Mouse (Mus musculus) ovary, postnatal 36 days (tissue): ENCODE data around the gene Tmem104.

Experiments
- DNase-seq: peaks from one replicate; pipeline ENCODE4 v3.0.0; 2022; ENCODE audit warnings: low spot score, mixed read lengths

Tmem104 gene

GRCm38 (mm10) chr11:115231168-115231915 lies 44.1 kb downstream of the Tmem104 start:
- no peak for DNase-seq

DNA sequence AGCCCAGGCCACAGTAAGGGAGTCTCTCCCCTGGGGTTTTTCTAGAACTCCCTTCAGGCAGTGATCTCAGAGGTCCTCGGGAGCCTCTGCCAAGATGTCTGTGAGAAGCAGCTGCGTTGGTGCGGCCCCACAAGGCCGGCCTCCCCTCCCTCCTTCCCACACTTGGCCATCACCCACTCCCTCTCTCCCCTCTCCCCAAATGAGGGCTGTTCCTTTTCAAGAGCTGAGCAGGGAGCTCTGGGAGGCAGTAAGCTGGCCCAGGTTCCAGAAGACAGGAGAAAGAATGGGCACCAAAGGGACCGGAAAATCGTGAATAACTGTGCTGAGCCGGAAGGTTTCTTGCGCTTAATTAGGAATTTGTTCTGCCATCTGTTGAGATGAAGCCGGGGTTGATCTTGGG lies 44.6 kb downstream of the Tmem104 start:
- no peak for DNase-seq

- DNase-seq: no peak
These were observed 45.6 kb downstream of the Tmem104 start for GRCm38 (mm10) chr11:115232889-115233288.

DNA sequence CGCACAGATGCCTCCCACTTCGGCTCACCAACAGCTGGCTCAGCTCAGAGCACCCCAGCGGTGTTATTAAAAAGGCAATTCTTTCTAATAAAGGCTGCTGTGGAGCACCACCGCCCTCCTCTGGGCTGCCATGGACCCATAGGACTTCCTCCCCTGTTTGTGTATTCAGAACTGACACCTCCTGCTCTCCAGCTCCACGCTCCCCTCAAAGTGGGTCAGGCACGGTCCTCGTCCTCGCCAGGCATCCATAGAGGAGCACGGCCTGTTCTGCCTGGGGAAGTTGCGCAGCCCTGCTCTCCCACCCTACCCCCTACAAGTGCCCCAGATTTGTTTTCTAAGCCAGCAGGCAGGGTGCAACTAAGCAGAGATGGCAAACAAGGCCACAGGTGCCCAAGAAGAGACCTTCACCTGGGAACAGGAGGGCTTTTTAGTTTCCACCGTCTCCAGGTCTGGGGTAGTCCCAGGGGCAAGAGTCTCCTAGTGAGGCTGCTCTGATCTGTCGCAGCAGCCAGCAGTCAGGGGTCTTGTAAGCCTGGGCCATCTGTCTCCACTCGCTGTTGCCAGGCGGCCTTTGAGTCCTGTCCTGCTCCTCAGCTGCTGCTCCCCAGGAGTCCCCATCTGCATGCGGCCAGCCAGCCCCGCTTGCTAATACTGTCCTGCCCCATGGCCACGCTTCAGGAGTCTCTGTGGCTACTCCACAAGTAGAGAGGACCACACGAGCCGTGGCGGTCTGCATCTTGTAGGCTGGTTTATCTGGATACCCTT lies 46.4 kb downstream of the Tmem104 start:
- no peak for DNase-seq

- DNase-seq: peak; percentile 64
These were observed 47.2 kb downstream of the Tmem104 start for GRCm38 (mm10) chr11:115234320-115235044.

DNA sequence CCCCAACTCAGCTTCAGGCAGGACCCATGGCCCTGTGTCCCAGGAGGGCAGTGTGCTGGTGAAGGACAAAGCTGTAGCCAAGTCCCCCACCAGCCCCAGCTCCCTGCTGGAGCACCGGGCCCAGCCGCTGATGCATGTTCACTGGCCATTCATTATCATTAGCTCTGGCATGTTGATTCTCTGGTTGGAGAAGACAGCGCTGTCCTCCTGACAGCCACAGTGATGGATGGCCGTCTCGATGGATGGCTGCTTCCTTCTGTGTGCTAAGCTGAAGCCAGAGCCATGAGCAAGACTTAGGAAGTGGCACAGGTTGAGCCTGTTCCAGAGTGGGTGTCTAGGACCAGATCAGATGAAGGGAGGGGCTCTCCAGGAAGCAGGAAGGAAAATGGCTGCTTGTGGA lies 49.3 kb downstream of the Tmem104 start:
- DNase-seq: no peak

DNA sequence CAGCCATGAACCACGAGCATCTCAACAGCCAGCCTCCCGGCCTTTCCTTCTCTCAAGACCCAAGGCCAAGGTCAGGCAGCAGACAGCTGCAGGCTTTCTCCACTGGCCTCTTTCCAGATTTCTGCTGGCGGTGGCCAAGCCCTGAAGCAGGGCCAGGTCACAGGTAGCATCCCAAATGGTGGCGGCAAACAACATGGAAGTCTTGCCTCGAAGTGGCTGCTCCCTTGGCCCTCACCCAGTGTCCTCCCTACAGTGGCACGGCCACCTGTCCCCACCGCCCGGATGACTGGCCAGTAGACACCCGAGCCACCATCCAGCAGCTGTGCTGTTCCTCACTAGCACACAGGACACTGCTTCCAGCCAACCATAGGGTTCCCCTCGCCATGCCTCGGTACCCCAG lies 54.1 kb downstream of the Tmem104 start:
- peak; percentile 32 for DNase-seq

- DNase-seq: no peak
These were observed 55.5 kb downstream of the Tmem104 start for GRCm38 (mm10) chr11:115242746-115243145.

GRCm38 (mm10) chr11:115243783-115244182 lies 56.5 kb downstream of the Tmem104 start:
- DNase-seq: no peak

DNA sequence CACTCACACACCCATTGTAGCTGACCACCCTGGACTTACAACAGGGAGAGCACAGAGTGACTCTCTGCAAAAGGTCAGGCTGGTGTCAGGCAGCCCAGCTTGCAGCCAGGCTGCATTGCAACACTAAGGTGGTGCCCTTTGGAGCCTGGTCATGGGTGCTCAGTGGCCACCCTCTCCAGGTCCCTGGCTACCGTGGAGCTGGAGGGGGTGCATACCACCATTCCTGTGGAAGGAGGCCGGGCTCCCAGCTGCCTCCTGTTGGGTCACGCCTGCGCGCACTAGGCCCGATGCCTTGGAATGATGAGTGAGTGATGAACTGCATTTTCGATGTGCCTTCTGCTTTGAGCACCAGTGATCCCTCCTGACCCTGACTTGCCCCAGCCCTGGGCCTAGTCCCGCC lies 57.6 kb downstream of the Tmem104 start:
- no peak for DNase-seq

- no peak for DNase-seq
These were observed 59.1 kb downstream of the Tmem104 start for GRCm38 (mm10) chr11:115246386-115246785.

- DNase-seq: no peak
These were observed 60.0 kb downstream of the Tmem104 start for GRCm38 (mm10) chr11:115247240-115247639.

DNA sequence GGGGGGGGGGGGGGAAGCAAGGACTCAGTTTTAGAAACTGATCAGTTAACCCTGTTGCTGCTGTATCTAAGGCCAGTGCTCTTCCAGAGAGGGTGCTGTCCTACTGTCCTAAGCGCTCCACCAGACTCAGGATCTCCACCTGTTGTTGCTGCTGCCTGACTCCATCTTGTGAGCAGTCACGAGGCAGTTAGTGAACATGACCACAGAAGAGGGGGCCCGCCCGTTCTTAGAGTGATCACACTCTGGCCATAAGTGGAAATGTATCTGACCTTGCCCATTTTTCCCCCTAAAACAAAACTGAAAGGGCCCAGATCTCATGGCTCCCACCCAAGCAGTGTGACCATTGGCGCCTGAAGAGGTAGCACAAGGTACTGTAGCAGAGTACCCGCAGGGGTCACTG lies 60.7 kb downstream of the Tmem104 start:
- DNase-seq: no peak

DNA sequence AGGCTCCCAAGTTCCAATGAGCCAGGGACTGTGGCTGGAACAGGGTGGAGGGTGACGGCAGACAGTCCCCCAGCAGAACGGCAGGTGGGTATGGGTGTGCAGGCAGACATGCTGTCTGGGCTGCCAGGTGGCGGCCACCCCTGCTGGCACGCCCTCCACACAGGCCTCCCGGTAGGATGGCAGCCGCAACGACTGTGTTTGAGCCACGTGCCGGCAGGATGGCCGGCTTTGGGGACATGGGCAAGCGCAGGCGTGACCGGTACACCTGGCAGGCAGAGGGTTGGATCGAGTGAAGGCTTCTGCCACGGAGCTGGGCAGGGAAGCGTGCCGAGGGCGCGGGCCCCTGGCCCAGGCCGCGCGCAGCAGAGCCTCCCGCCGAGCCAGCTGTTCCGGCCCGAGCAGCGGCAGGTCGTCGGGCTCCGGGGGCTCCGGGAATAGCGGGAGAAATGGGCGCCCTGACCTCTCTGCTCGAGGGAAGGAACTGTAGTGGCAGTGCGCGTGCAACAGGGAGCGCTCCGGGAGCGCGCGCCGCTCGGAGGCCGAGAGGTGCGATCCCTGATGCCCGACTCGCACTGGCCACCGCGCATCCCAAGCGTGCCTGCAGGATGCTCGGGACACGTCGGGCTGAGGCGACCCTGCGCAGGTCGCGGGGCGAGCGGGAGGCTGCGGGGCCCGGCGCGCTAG lies 62.6 kb downstream of the Tmem104 start:
- DNase-seq: peak; percentile 46

DNA sequence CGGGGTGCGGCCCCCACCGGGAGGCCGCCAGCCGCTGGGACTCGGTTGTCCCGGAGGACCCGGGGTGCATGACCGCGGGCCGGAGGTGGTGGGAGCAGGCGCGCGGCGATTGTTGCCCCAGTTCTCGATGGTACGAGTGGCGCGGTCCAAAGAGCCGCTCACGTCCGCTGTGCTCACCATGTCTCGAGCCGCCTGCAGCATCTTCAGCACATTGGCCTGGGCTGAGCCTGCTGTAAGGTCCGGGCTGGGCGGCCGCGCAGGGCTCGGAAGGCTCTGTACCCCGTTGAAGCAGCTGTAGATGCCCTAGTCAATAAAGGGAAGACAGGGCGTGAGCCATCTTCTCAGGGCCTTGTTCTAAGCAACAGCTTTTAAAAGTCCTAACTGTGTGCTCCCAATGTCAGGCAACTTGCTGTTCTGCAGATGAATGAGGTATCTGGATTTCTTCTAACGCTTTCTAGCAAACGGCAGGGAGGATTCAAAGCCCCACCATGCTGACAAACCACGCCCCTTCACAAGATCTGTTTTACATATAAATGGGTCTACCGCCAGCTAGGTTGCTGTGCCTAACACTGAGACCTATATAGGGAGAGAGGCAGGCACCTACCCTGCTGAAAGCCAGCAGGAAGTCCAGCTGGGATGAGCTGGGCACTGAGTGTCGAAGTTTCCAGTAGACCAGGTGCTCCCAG lies 63.3 kb downstream of the Tmem104 start:
- DNase-seq: no peak

DNA sequence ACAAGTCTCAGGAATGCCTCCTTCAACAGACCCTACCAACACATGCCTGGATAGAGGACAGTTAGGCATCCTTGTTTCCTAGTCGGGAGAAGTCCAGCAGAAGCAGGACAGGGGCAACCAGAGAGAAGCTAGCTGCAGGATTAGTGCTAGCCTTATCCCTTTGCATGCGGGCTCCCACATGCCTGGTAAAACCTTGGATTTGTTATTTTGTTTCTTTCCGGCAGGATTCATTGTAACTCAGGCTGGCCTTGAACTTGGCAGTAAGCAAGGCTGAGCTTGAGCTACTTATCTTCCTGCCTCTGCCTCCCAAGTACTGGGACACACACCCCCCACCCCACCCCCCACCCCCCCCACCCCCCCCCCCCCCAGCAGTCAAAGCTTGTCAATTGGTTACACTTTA lies 64.0 kb downstream of the Tmem104 start:
- no peak for DNase-seq

- no peak for DNase-seq
These were observed 70.7 kb downstream of the Tmem104 start for GRCm38 (mm10) chr11:115257775-115258510.

DNA sequence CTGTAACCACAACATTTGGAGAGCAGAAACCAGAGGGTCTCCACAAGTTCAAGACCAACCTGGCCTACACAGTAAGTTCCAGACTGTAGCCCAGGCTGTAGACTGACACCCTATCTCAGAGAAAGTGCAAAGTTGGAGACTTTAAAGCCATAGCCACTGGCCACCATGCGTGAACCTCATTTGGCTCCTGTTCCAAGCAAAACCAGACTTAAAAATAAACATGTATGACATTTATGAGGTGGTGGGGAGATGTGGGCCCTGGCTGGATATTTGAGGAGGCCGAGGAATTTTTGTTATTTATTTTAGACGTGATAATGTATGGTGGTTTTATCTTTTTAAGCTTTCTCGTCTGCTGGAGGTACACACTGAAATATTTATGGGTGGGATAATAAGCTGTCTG lies 71.8 kb downstream of the Tmem104 start:
- no peak for DNase-seq

GRCm38 (mm10) chr11:115262954-115263353 lies 75.7 kb downstream of the Tmem104 start:
- DNase-seq: no peak

DNA sequence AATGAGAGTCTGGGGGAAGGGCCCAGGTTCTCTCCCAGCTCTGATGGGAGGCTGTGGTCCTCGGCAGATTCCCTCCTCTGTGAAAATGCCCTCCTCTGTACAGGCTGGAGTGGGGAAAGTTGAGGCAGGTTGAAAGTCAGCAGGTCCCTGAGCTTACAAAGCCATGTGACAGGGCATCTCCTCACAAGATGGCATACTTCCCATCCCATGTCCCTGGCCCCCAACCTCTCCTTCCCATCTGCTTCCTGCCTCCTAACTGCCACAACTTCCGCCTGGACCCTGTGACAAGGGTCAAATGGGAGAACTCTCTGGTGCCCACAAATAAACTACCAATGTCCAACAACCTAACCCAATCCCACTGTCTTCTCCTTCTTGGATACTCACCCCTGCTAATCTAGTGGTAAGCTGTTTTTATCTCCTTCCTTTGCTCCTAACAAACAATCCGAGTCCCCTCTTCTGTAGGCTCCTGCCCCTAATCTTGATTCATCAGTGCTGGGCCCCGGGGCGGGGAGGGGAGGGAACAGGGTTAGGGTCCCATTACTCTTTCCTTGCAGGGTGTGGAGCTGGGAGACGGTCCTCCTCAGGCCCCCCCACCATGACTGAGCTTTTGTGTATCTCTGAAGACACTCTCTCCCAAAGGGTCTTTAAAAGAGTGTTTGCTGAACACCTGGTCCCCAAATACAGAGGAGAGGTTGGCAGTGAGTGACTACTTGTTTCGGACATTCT lies 77.0 kb downstream of the Tmem104 start:
- no peak for DNase-seq
